22 mouse cellular contexts compared by ENCODE assay signal in the genomic region with DNA sequence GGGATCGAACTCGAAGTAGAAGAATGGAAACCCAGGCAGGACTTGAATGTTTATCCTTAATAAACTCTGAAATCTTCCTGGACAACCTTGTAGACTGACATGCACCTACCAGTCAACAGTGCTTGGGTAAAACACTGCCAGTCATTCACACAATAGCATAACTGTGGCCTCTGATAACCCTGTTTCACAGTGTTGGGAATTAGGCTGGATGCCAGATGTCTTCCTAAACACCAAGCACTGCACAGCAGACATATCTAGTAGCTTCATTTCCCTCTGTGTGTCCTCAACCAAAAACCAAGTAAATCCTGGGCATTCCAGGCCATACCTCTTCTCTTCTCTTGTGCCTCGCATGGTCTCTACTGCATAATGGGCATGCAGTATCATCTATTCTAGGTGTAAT.
"Had no signal": no experiment of that assay in that cellular context is flagged by ENCODE, and none has a peak within 500 bp of the region (broad histone marks: within the 10 kb centered on the region; RNA-seq: fewer than 3 reads in every experiment).

No protein-coding gene starts in this region.

- H3K27me3 ChIP-seq: limb, embryonic 13.5 days; liver, embryonic 12.5 days; liver, embryonic 15.5 days; lung, embryonic 15.5 days; megakaryocyte, embryonic 14.5 days; stomach, embryonic 15.5 days had no signal

- H3K9ac ChIP-seq: limb, embryonic 13.5 days; liver, embryonic 12.5 days; liver, embryonic 15.5 days; lung, embryonic 15.5 days; neural tube, embryonic 13.5 days; stomach, embryonic 15.5 days had no signal

- H3K9me3 ChIP-seq: limb, embryonic 10.5 days; limb, embryonic 13.5 days; liver, embryonic 12.5 days; liver, embryonic 15.5 days; lung, embryonic 15.5 days; megakaryocyte, embryonic 14.5 days; midbrain, embryonic 10.5 days; neural tube, embryonic 13.5 days; stomach, embryonic 15.5 days had no signal

- H3K36me3 ChIP-seq: limb, embryonic 10.5 days; limb, embryonic 13.5 days; liver, embryonic 12.5 days; liver, embryonic 15.5 days; lung, embryonic 15.5 days; midbrain, embryonic 10.5 days; neural tube, embryonic 13.5 days; stomach, embryonic 15.5 days had no signal

- H3K4me3 ChIP-seq: limb, embryonic 10.5 days; limb, embryonic 13.5 days; liver, embryonic 12.5 days; liver, embryonic 15.5 days; lung, embryonic 15.5 days; megakaryocyte, embryonic 14.5 days; midbrain, embryonic 10.5 days; neural tube, embryonic 13.5 days; stomach, embryonic 15.5 days had no signal

- H3K27ac ChIP-seq: limb, embryonic 10.5 days; limb, embryonic 13.5 days; liver, embryonic 12.5 days; liver, embryonic 15.5 days; lung, embryonic 15.5 days; midbrain, embryonic 10.5 days; neural tube, embryonic 13.5 days; stomach, embryonic 15.5 days had no signal

- H3K4me1 ChIP-seq: liver, embryonic 12.5 days; liver, embryonic 15.5 days had no signal

- DNase-seq: kidney, adult 18-20 months; kidney, adult 9 months; kidney, postnatal 14 days; kidney, postnatal 4 days; liver; lung, adult 18-20 months; lung, postnatal 10 days; lung, postnatal 36 days; midbrain, embryonic 14.5 days; right cerebral cortex, adult 18-20 months; right cerebral cortex, postnatal 14 days; right cerebral cortex, postnatal 4 days; thymus, postnatal 25 days had no signal
